Mouse (Mus musculus) liver, postnatal 0 days (tissue): ENCODE measurements at regions not wholly inside any gene's neighbourhood (a gene's known extent, or its start where the extent isn't known, plus 50 kb on each side); places are given as distances from the start of the nearest gene placed in this dataset.

Experiments
- CTCF ChIP-seq: sonication (generic); IDR thresholded peaks from 2 replicates; pipeline ENCODE4 v1.5.1; 2016; ENCODE audit warnings: antibody characterized with exemption, low read depth
- EP300 ChIP-seq: IDR thresholded peaks from 2 replicates; pipeline ENCODE4 v1.6.1; 2016; ENCODE audit warnings: antibody characterized with exemption, low read depth, mild to moderate bottlenecking

DNA sequence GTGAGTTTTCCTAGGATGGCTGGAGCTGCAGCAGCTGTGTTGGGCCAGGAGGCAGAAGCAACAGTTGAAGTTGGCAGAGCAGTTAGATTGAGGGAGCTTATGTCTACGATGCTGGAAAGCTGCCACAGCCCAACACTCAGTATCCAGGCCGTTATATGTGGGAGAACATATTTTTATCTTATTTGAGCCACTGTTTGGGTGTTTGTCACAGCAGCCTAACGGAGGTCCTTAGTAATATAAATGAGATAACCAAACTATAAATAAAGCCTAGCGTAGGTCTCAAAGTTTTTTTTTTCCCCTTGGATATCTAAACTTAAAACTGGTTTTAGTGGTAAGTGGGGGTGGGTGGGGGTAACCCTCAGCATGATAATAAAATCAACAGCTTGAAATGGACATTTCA is 236.4 kb upstream of the Adgrl2 start:
- TF ChIP-seq EP300 (peak; percentile 87), CTCF (no peak)
